Mouse (Mus musculus) C2C12 (cell line): ENCODE measurements around the gene Olfr449.

Experiments
- CEBPB ChIP-seq: IDR thresholded peaks from one replicate; pipeline ENCODE4 v1.6.1; 2011; ENCODE audit warnings: low read depth, mild to moderate bottlenecking, control low read depth, moderate library complexity
- CTCF ChIP-seq: IDR thresholded peaks from one replicate; pipeline ENCODE4 v1.5.1; 2011; ENCODE audit not compliant: control insufficient read depth, insufficient read depth, insufficient read length
- MAX ChIP-seq: IDR thresholded peaks from one replicate; pipeline ENCODE4 v1.6.1; 2011; ENCODE audit warnings: mild to moderate bottlenecking, control low read depth
- MYOD1 ChIP-seq: IDR thresholded peaks from one replicate; pipeline ENCODE4 v1.6.1; 2011; ENCODE audit warnings: low read depth; ENCODE audit not compliant: control insufficient read depth, insufficient read length
- USF1 ChIP-seq: IDR thresholded peaks from one replicate; pipeline ENCODE4 v1.6.1; 2011; ENCODE audit warnings: low read depth, mild to moderate bottlenecking, control low read depth, moderate library complexity

DNA sequence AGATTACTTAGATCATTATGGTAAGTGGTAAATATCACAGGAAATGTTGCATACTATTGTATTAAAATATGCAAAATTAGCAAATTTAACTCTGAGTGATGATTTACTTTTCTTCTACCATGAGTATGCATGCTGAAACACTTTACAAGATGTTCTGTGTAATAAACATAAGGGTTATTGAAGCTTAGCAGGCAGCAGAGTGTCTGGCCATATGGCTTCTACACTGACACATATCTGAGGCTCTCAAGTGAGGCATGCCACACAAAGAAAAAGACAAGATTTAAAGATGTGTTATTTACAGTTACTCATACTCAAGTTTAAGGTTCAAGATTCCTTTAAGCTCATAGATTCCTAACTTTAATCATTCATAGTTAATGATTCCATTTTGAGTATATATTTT, 42.1 kb downstream of the Olfr449 start:
- TF ChIP-seq CTCF: no peak
- no peak for TF ChIP-seq CEBPB
- TF ChIP-seq MYOD1: no peak
- TF ChIP-seq MAX: no peak
- no peak for TF ChIP-seq USF1
